Mouse (Mus musculus) embryonic facial prominence, embryonic 15.5 days (tissue): ENCODE data around the gene Ahsa1. TPM values are rescaled to one million over a fixed set of nuclear protein-coding genes. Genes with fewer than 3 reads are reported as not detected.
"Not testable (repeated sequence)": the region's sequence is repeated elsewhere in the genome, so short reads cannot be mapped to it uniquely, and the experiment has no call there.

Experiments used
- ATAC-seq: fragments of 200-750 bp; cut with Nextera tagmentation; 2 replicates; pipeline ENCODE4 v1.8.0; 2017; ENCODE audit warnings: low read depth, moderate TSS enrichment; ENCODE audit not compliant: insufficient number of reproducible peaks, low FRiP score, low TSS enrichment
- H3K27ac ChIP-seq: fragments of 300-500 bp; sonication (generic); replicated peaks from 2 replicates; pipeline ENCODE4 v1.5.1; 2015; ENCODE audit warnings: mild to moderate bottlenecking, inconsistent platforms
- H3K27me3 ChIP-seq: fragments of 300-500 bp; sonication (generic); 2 replicates; pipeline ENCODE4 v1.6.1; 2015; ENCODE audit warnings: inconsistent platforms
- H3K36me3 ChIP-seq: fragments of 300-500 bp; sonication (generic); 2 replicates; pipeline ENCODE4 v1.6.1; 2015; ENCODE audit warnings: mild to moderate bottlenecking, inconsistent platforms
- H3K4me1 ChIP-seq: fragments of 300-500 bp; sonication (generic); 2 replicates; pipeline ENCODE4 v1.6.1; 2015; ENCODE audit warnings: inconsistent platforms
- H3K4me2 ChIP-seq: fragments of 300-500 bp; sonication (generic); replicated peaks from 2 replicates; pipeline ENCODE4 v1.6.1; 2015; ENCODE audit warnings: mild to moderate bottlenecking, inconsistent platforms
- H3K4me3 ChIP-seq: fragments of 300-500 bp; sonication (generic); replicated peaks from 2 replicates; pipeline ENCODE4 v1.5.1; 2015; ENCODE audit warnings: mild to moderate bottlenecking, inconsistent platforms
- H3K9ac ChIP-seq: fragments of 300-500 bp; sonication (generic); 2 replicates; pipeline ENCODE4 v1.6.1; 2015; ENCODE audit warnings: inconsistent platforms
- H3K9me3 ChIP-seq: fragments of 300-500 bp; sonication (generic); replicated peaks from 2 replicates; pipeline ENCODE4 v1.6.1; 2016; ENCODE audit warnings: inconsistent platforms
- WGBS: fragments of 180-500 bp; shearing (Covaris S2); methylation state at CpG from one replicate; pipeline ENCODE4 v1.1.7; 2015; 5-methylcytosine and 5-hydroxymethylcytosine counted together
- microRNA-seq: library from miRNA; unstranded; fragments of <30 nt; microRNA quantifications from one replicate; pipeline ENCODE4, GENCODE M21; 2016; ENCODE audit warnings: borderline number of aligned reads
- polyA plus RNA-seq: library from polyadenylated mRNA; unstranded; fragments of >200 nt; fragmentation: Nextera tagmentation; extraction: Ambion mirVana; gene quantifications from 2 replicates; pipeline ENCODE4 v1.2.1, GENCODE M21; 2015

Gene Ahsa1
- polyA plus RNA-seq, 1 experiment from 2014 or later: 223 TPM

- not testable (repeated sequence) for H3K9me3 ChIP-seq, H3K27me3 ChIP-seq, H3K4me1 ChIP-seq, ATAC-seq, H3K4me3 ChIP-seq, H3K4me2 ChIP-seq, H3K9ac ChIP-seq, H3K27ac ChIP-seq
- H3K36me3 ChIP-seq: peaks cover 19% of the 10 kb centered on the region; the same call in 1 of the 2 replicates
- WGBS: 43% methylated on average over 4 of the region's 4 CpGs
Observed at GRCm38 (mm10) chr12:87306584-87306844, 40.2 kb downstream of the Ahsa1 start.

- H3K27me3 ChIP-seq: no peaks in the 10 kb centered on the region
- no peak overlapping the region for H3K9ac ChIP-seq
- 44% methylated on average over 2 of the region's 2 CpGs for WGBS
- H3K9me3 ChIP-seq: no peaks in the 10 kb centered on the region
- no peak overlapping the region for H3K4me2 ChIP-seq
- H3K36me3 ChIP-seq: peaks cover 42% of the 10 kb centered on the region
- ATAC-seq: no peak
- H3K27ac ChIP-seq: no peak overlapping the region
- H3K4me1 ChIP-seq: no peaks in the 10 kb centered on the region
- H3K4me3 ChIP-seq: no peak overlapping the region
Observed at GRCm38 (mm10) chr12:87313098-87313497, 46.8 kb downstream of the Ahsa1 start.

- Histone ChIP-seq H3K27ac (no peak overlapping the region), H3K27me3 (no peaks in the 10 kb centered on the region), H3K4me3 (no peak overlapping the region), H3K9me3 (no peaks in the 10 kb centered on the region), H3K4me1 (no peaks in the 10 kb centered on the region), H3K36me3 (peaks cover 12% of the 10 kb centered on the region; the same call in 1 of the 2 replicates), H3K4me2 (no peak overlapping the region), H3K9ac (no peak overlapping the region)
- ATAC-seq: no peak
- 72% methylated on average over 1 of the region's 1 CpGs for WGBS
Observed at GRCm38 (mm10) chr12:87317951-87318350, 51.7 kb downstream of the Ahsa1 start.

- Histone ChIP-seq H3K4me1 (no peaks in the 10 kb centered on the region), H3K9me3 (no peaks in the 10 kb centered on the region), H3K9ac (no peak overlapping the region), H3K27ac (no peak overlapping the region), H3K4me2 (no peak overlapping the region), H3K4me3 (no peak overlapping the region), H3K27me3 (no peaks in the 10 kb centered on the region), H3K36me3 (peaks cover 7% of the 10 kb centered on the region; the same call in 1 of the 2 replicates)
- no peak for ATAC-seq
- 78% methylated on average over 3 of the region's 3 CpGs for WGBS
Observed at GRCm38 (mm10) chr12:87319229-87319628, 53.0 kb downstream of the Ahsa1 start.

Small RNA genes within 50 kb of the gene (microRNA-seq; reads per million reads assigned to microRNA genes)
- not detected for gene Gm47293

Other genes with a start within 250 kb of the Ahsa1 start
- gene Tmem63c, start 245.1 kb upstream of the Ahsa1 start, polyA plus RNA-seq: 0.16 and 0.28 TPM in 2 replicates
- gene Ngb, start 163.9 kb upstream of the Ahsa1 start, polyA plus RNA-seq: 0.16 and 0.17 TPM in 2 replicates
- 31.4 and 38.1 TPM in 2 replicates for gene Gstz1, start 119.3 kb upstream of the Ahsa1 start, polyA plus RNA-seq
- gene Pomt2, start 118.5 kb upstream of the Ahsa1 start, polyA plus RNA-seq: 14.5 and 15.5 TPM in 2 replicates
- 0.95 and 1.8 TPM in 2 replicates for gene Samd15, start 66.8 kb upstream of the Ahsa1 start, polyA plus RNA-seq
- gene Tmed8, start 66.0 kb upstream of the Ahsa1 start, polyA plus RNA-seq: 2.2 and 2.4 TPM in 2 replicates
- gene Noxred1, start 27.7 kb upstream of the Ahsa1 start, polyA plus RNA-seq: 0.49 and 0.74 TPM in 2 replicates
- gene Vipas39, start 223 bp upstream of the Ahsa1 start, polyA plus RNA-seq: 41.1 and 44.2 TPM in 2 replicates
- gene Ism2, start 33.2 kb downstream of the Ahsa1 start, polyA plus RNA-seq: 1.5 TPM in 2 replicates
- gene Sptlc2, start 121.9 kb downstream of the Ahsa1 start, polyA plus RNA-seq: 73.4 and 73.6 TPM in 2 replicates
- 276 and 281 TPM in 2 replicates for gene Slirp, start 177.4 kb downstream of the Ahsa1 start, polyA plus RNA-seq
- 60.7 and 61.0 TPM in 2 replicates for gene Alkbh1, start 177.5 kb downstream of the Ahsa1 start, polyA plus RNA-seq
- gene Snw1, start 205.8 kb downstream of the Ahsa1 start, polyA plus RNA-seq: 113 and 121 TPM in 2 replicates
- not detected in 2 replicates for gene Gm5788, start 228.2 kb downstream of the Ahsa1 start, polyA plus RNA-seq
- gene Gm8300, start 247.8 kb downstream of the Ahsa1 start, polyA plus RNA-seq: not detected in 2 replicates